Mouse (Mus musculus) stomach, postnatal 0 days (tissue): Measurements from ENCODE around the gene Mterf1b. TPM values are rescaled to one million over a fixed set of nuclear protein-coding genes. Genes with fewer than 3 reads are reported as not detected.
A peak's percentile ranks its signal among the peaks of the same experiment; 100 is the strongest.
"Not testable (repeated sequence)": the region's sequence is repeated elsewhere in the genome, so short reads cannot be mapped to it uniquely, and the experiment has no call there.

Experiments
- ATAC-seq: fragments of 200-750 bp; cut with Nextera tagmentation; 2 replicates; pipeline ENCODE4 v1.8.0; 2017; ENCODE audit not compliant: low FRiP score, low TSS enrichment
- DNase-seq: peaks from one replicate; pipeline ENCODE4 v3.0.0-alpha.2; 2016; ENCODE audit warnings: low spot score
- H3K27ac ChIP-seq: fragments of 300-500 bp; sonication (generic); replicated peaks from 2 replicates; pipeline ENCODE4 v1.5.1; 2014; ENCODE audit warnings: mild to moderate bottlenecking, control low read depth
- H3K27me3 ChIP-seq: fragments of 300-500 bp; sonication (generic); 2 replicates; pipeline ENCODE4 v1.6.1; 2014; ENCODE audit warnings: low read length; ENCODE audit not compliant: control insufficient read depth, insufficient read depth
- H3K36me3 ChIP-seq: fragments of 300-500 bp; sonication (generic); 2 replicates; pipeline ENCODE4 v1.6.1; 2014; ENCODE audit warnings: low read length, mixed read lengths; ENCODE audit not compliant: control insufficient read depth, insufficient read depth
- H3K4me1 ChIP-seq: fragments of 300-500 bp; sonication (generic); replicated peaks from 2 replicates; pipeline ENCODE4 v1.6.1; 2014; ENCODE audit warnings: antibody characterized with exemption; ENCODE audit not compliant: control insufficient read depth, insufficient read depth
- H3K4me2 ChIP-seq: fragments of 300-500 bp; sonication (generic); replicated peaks from 2 replicates; pipeline ENCODE4 v1.6.1; 2014; ENCODE audit warnings: low read depth, mild to moderate bottlenecking, control low read depth, moderate library complexity
- H3K4me3 ChIP-seq: fragments of 300-500 bp; sonication (generic); 2 replicates; pipeline ENCODE4 v1.5.1; 2014; ENCODE audit warnings: low read depth, low read length, control low read depth
- H3K9ac ChIP-seq: fragments of 300-500 bp; sonication (generic); 2 replicates; pipeline ENCODE4 v1.6.1; 2014; ENCODE audit warnings: mild to moderate bottlenecking, low read length, control low read depth, mixed read lengths
- H3K9me3 ChIP-seq: fragments of 300-500 bp; sonication (generic); 2 replicates; pipeline ENCODE4 v1.6.1; 2016; ENCODE audit warnings: low read length; ENCODE audit not compliant: control insufficient read depth
- CTCF ChIP-seq: IDR thresholded peaks from 2 replicates; pipeline ENCODE4 v1.5.1; 2016; ENCODE audit warnings: antibody characterized with exemption, low read depth, mild to moderate bottlenecking, moderate library complexity
- EP300 ChIP-seq: optimal IDR thresholded peaks from 2 replicates; pipeline ENCODE3; 2016; ENCODE audit warnings: antibody characterized with exemption
- WGBS: fragments of 180-500 bp; shearing (Covaris S2); extraction: QIAGEN DNeasy Blood & Tissue Kit; methylation state at CpG from one replicate; pipeline ENCODE4 v1.1.7; 2014; 5-methylcytosine and 5-hydroxymethylcytosine counted together
- polyA plus RNA-seq: library from polyadenylated mRNA; unstranded; fragments of >200 nt; fragmentation: Nextera tagmentation; extraction: Ambion mirVana; gene quantifications from 2 replicates; pipeline ENCODE4 v1.2.1, GENCODE M21; 2015

Gene Mterf1b
- polyA plus RNA-seq, 1 experiment from 2014 or later = 1.9 TPM

DNA sequence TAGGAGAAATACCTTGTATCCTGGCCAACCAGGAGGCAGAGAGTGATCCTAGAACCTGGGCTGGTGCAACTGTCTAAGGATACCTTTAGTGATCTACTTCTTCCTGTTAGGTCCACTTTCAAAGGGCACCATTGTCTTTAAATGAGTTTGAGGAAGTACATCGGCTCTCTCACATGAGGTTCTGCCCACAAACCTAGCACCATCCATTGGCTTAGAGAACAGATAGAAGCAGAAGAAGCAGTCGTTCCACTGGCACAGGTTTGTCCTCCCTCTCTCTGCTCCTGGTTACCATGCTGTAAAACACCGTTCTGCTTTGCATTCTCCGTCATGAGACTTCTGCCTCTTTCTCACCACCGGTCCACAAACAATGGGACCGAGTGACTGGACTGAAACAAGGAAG lies 12.8 kb upstream of the Mterf1b start:
- ATAC-seq (no peak), DNase-seq (no peak)
- no peaks in the 10 kb centered on the region for H3K9me3 ChIP-seq
- H3K27me3 ChIP-seq = no peaks in the 10 kb centered on the region
- H3K4me2 ChIP-seq = no peak overlapping the region
- no peaks in the 10 kb centered on the region for H3K36me3 ChIP-seq
- TF ChIP-seq EP300 = no peak
- TF ChIP-seq CTCF = no peak
- no peak overlapping the region for H3K9ac ChIP-seq
- H3K4me3 ChIP-seq = no peak overlapping the region
- no peak overlapping the region for H3K27ac ChIP-seq
- H3K4me1 ChIP-seq = no peaks in the 10 kb centered on the region
- 80% methylated on average over 6 of the region's 6 CpGs for WGBS

DNA sequence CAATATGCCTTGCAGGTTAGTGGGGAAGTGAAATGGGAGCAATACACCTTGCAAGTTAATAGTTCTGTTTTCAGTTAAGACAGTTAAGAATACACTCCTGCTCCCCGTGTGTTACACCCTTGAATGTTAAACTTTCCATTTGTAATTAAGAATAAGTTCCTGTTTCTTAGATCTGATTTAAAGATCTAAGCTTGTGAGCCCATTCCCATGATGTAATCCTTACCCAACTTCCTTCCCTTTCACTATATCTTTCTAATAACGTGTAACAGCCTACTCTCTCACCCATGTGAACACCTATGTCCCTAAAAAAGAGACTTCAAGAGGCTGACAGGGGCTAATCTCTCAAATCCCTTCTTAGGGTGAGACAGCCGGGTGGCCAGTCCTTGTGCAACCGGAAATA lies 5.4 kb upstream of the Mterf1b start:
- WGBS = 60% methylated on average over 4 of the region's 4 CpGs
- ATAC-seq = no peak
- no peak overlapping the region for H3K4me2 ChIP-seq
- H3K4me1 ChIP-seq = no peaks in the 10 kb centered on the region
- no peak for TF ChIP-seq CTCF
- no peak for TF ChIP-seq EP300
- no peak overlapping the region for H3K27ac ChIP-seq
- no peak overlapping the region for H3K4me3 ChIP-seq
- H3K9ac ChIP-seq = no peak overlapping the region
- H3K9me3 ChIP-seq = no peaks in the 10 kb centered on the region
- no peak for DNase-seq
- no peaks in the 10 kb centered on the region for H3K27me3 ChIP-seq
- H3K36me3 ChIP-seq = no peaks in the 10 kb centered on the region

DNA sequence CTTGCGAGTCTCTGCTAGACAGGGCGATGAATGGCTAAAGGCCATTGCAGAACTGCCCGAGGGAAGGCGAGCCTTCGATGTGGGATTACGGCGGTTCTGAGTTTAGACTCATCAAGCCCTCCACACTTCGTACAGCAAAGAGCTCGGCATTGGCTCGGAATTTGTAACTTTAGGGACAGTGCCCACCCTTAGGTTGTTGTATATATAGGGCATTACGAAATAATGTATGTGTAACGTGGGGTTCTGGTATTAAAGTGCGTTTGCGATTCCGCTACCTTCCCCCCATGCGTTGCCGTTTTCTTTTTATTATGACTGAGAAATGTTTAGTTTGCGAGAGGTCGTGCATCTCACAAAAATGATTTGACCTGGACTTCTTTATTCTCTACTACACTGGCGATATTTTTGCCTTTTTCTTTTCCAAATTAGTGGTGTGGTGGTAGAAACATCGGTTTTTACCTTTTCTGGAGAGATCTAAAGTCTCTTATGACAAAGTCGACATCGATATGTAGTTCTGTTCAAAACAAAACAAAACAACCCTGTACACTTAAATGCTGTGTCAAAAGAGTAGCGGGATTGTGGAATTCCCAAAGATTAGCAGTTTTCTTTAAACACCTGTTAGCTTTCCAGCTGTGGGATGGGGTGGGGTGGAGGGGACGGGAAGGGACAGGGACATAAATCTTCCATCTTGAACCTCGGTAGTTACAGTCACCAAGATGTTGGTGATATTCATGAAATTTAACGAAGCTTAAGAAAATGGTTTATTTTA lies 497 bp downstream of the Mterf1b start:
- ATAC-seq, H3K27ac ChIP-seq, H3K9me3 ChIP-seq, H3K4me1 ChIP-seq, DNase-seq, H3K27me3 ChIP-seq, H3K36me3 ChIP-seq: not testable (repeated sequence)
- peak overlapping the region; percentile 41 for H3K4me3 ChIP-seq
- peak overlapping the region; percentile 70 for H3K4me2 ChIP-seq
- WGBS = 5% methylated on average over 12 of the region's 27 CpGs
- H3K9ac ChIP-seq = 0 out of 2 replicates have a peak overlapping the region, but pooled peaks have one; percentile 32

DNA sequence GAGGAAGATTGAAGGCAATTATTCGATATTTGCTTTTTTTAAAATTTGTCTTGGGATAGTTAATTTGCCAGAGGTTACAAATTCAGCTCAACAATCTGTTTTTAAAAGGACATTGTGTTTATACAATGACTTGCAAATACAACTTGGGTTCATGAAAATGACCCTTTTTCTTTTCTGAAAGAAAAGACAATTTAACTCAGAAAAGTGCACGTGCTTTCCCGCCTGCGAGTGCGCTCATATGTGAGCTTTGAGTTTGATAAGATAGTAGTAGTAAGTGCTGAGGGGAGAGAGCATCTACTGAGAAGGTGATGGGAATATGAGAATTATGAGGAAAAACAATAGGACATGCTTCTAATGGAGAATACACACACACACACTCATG lies 1.1 kb downstream of the Mterf1b start:
- WGBS = 64% methylated on average over 5 of the region's 5 CpGs
- Histone ChIP-seq H3K27ac (no peak overlapping the region), H3K4me2 (peak overlapping the region; percentile 70), H3K9me3 (no peaks in the 10 kb centered on the region), H3K36me3 (no peaks in the 10 kb centered on the region), H3K9ac (no peak overlapping the region), H3K4me1 (no peaks in the 10 kb centered on the region), H3K27me3 (no peaks in the 10 kb centered on the region), H3K4me3 (peak overlapping the region; percentile 41)
- ATAC-seq (no peak), DNase-seq (no peak)
- TF ChIP-seq EP300 = no peak
- no peak for TF ChIP-seq CTCF

DNA sequence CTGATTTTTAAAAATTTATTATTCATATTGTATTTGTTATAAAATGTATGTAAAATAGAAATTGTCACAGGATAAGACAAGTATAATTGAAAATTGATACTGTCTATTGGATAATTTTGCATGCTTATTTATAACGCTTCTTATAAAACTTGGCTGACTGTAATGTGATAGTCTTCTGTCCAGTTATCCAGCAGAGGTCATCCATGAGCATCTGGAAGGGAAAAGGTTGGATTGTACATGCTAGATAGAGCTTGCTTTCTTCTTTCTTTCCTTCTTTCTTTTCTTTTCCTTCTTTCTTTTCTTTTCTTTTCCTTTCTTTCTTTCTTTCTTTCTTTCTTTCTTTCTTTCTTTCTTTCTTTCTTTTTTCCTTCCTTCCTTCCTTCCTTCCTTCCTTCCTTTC lies 2.0 kb downstream of the Mterf1b start:
- Histone ChIP-seq H3K9me3 (no peaks in the 10 kb centered on the region), H3K9ac (no peak overlapping the region), H3K27ac (no peak overlapping the region), H3K36me3 (no peaks in the 10 kb centered on the region), H3K4me3 (no peak overlapping the region), H3K27me3 (no peaks in the 10 kb centered on the region), H3K4me2 (no peak overlapping the region), H3K4me1 (no peaks in the 10 kb centered on the region)
- DNase-seq (no peak), ATAC-seq (no peak)
- peak; percentile 73 for TF ChIP-seq CTCF
- TF ChIP-seq EP300 = no peak
- WGBS = 48% methylated on average over 1 of the region's 1 CpGs

DNA sequence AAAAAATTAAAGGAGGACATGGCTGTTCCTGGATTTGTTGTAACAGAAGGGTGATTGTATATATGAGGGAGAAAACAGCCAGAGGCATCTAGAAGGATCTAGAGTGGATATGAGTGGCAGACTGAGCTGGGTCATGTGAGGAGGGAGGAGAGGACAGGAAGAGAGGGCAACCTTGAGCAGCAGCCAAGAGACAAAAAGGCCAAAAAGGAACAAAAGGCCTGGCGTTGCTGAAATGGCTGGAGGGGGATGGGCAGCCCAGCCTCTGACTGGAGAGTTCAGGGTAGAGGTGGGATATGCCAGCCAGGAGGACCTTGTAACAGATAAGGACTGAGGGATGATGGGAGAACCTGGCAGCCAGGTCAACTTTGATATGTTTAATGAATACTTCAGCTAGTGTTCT lies 2.9 kb downstream of the Mterf1b start:
- TF ChIP-seq CTCF (no peak), EP300 (no peak)
- 60% methylated on average over 1 of the region's 1 CpGs for WGBS
- no peak for DNase-seq

More for the DNA sequence above, 2.9 kb downstream of the Mterf1b start:
- H3K36me3 ChIP-seq = no peaks in the 10 kb centered on the region
- no peak overlapping the region for H3K27ac ChIP-seq
- H3K27me3 ChIP-seq = no peaks in the 10 kb centered on the region
- H3K9me3 ChIP-seq = no peaks in the 10 kb centered on the region
- no peak for ATAC-seq
- H3K9ac ChIP-seq = no peak overlapping the region
- H3K4me2 ChIP-seq = no peak overlapping the region
- H3K4me3 ChIP-seq = no peak overlapping the region
- no peaks in the 10 kb centered on the region for H3K4me1 ChIP-seq
